Mouse (Mus musculus) embryonic stem cell, embryonic (primary cell): ENCODE measurements around the gene Npff.

Experiments used
- CTCF ChIA-PET, 4 experiments: fragments of 300-600 bp in 2 of 4; fragments of 350-600 bp in 2 of 4; sonication (Branson Sonifier 250); formaldehyde crosslinking; loops; one replicate each; lab custom pipeline; 2022; ENCODE audit warnings: inconsistent platforms in 2 of 4; lab: Charles Lee
- POLR2A ChIA-PET, 4 experiments: fragments of 300-600 bp in 2 of 4; fragments of 350-600 bp in 2 of 4; sonication (Branson Sonifier 250); formaldehyde crosslinking; loops; one replicate each; lab custom pipeline; 2022; ENCODE audit warnings: antibody characterized with exemption in 4 of 4, inconsistent platforms in 1 of 4; lab: Charles Lee

The Npff gene

GRCm38 (mm10) chr15:102515261-102515660, 9.5 kb downstream of the Npff start:
- ChIA-PET POLR2A (interaction anchor here in 2 of 4 experiments (0.9 to 21.1 kb wide), 7 partner anchors 6 to 274 kb away, joined by 3 to 296 read pairs (median 49); partner anchors contain the start of genes Gm10337 (in 2 of the 2), Map3k12 (in 1 of the 2), Npff (in 1 of the 2) and Pcbp2 (in 1 of the 2)), CTCF (no interaction called here)

DNA sequence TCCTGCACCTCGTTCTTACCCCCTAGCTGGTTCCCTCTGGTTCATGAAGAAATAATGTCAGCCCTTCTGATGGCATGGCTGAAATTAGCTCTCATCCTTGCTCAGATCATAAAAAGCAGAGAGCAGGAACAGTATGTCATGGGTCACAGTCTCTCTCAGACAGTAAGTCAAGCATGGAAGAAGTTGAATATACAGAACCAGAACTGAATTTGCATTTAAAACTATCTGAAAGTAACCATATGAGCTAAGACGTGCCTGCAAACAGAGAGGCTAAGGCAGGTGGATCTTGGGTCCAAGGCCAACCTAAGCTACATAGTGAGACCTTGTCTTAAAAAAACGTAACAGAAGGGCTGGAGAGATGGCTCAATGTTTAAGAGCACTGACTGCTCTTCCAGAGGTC, 11.7 kb downstream of the Npff start:
- CTCF ChIA-PET = interaction anchor here in 2 of 4 experiments (0.6 kb wide), 4 partner anchors 69 to 1744 kb away, joined by 3 to 12 read pairs (median 6); no protein-coding TSS in a partner anchor

GRCm38 (mm10) chr15:102512471-102512870, 12.3 kb downstream of the Npff start:
- POLR2A ChIA-PET = interaction anchor here in 3 of 4 experiments (0.8 to 21.1 kb wide), 16 partner anchors 8 to 162 kb away, joined by 3 to 296 read pairs (median 6); partner anchors contain the start of genes Sp1 (in 3 of the 3), Npff (in 2 of the 3), Pcbp2 (in 2 of the 3) and Aaas (in 1 of the 3)
- CTCF ChIA-PET = interaction anchor here in 2 of 4 experiments (0.6 to 1.3 kb wide), 4 partner anchors 54 to 1184 kb away, joined by 3 read pairs; partner anchors contain the start of gene Prr13 (in 1 of the 2)

More for the DNA sequence above, 11.7 kb downstream of the Npff start:
- POLR2A ChIA-PET = interaction anchor here in 3 of 4 experiments (0.6 to 21.1 kb wide), 15 partner anchors 9 to 759 kb away, joined by 3 to 296 read pairs (median 5); partner anchors contain the start of genes Aaas (in 1 of the 3), Map3k12 (in 1 of the 3), Npff (in 1 of the 3) and Pcbp2 (in 1 of the 3)

DNA sequence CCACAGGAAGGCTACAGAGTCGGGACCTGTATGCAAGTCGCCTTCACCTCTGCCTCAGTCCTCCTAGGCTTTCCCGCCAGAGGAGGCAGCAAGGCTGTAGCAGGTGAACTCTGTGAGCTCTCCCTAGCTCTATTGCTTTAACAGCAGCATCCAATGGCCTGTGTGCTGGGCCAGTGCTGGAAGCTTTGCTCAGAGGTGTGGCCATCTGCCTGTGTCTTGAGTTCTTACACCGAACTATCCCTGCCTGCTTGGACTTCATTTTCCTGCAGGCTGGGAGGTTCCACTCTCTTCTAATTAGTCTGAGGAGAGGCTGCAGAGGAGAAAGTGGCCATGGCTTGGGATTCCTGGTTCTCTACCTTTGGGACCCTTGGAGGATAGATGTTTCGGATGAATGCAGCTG, 12.7 kb downstream of the Npff start:
- CTCF ChIA-PET = interaction anchor here in 3 of 4 experiments (0.6 to 2.1 kb wide), 5 partner anchors 13 to 1183 kb away, joined by 3 to 7 read pairs (median 3); partner anchors contain the start of genes Npff (in 1 of the 3), Pcbp2 (in 1 of the 3) and Prr13 (in 1 of the 3)
- POLR2A ChIA-PET = interaction anchor here in 3 of 4 experiments (0.8 to 21.1 kb wide), 20 partner anchors 10 to 435 kb away, joined by 3 to 296 read pairs (median 8); partner anchors contain the start of genes Npff (in 2 of the 3), Pcbp2 (in 2 of the 3), Sp1 (in 2 of the 3) and Aaas (in 1 of the 3)

- ChIA-PET POLR2A (interaction anchor here in 3 of 4 experiments (0.5 to 21.1 kb wide), 30 partner anchors 10 to 1245 kb away, joined by 3 to 296 read pairs (median 6); partner anchors contain the start of genes Pcbp2 (in 2 of the 3), Sp1 (in 2 of the 3), Map3k12 (in 1 of the 3) and Npff (in 1 of the 3)), CTCF (interaction anchor here in 2 of 4 experiments (1.0 to 2.1 kb wide), 3 partner anchors 14 to 156 kb away, joined by 3 to 7 read pairs (median 3); partner anchors contain the start of genes Npff (in 1 of the 2) and Pcbp2 (in 1 of the 2))
Observed at GRCm38 (mm10) chr15:102511285-102511833, 13.4 kb downstream of the Npff start.

DNA sequence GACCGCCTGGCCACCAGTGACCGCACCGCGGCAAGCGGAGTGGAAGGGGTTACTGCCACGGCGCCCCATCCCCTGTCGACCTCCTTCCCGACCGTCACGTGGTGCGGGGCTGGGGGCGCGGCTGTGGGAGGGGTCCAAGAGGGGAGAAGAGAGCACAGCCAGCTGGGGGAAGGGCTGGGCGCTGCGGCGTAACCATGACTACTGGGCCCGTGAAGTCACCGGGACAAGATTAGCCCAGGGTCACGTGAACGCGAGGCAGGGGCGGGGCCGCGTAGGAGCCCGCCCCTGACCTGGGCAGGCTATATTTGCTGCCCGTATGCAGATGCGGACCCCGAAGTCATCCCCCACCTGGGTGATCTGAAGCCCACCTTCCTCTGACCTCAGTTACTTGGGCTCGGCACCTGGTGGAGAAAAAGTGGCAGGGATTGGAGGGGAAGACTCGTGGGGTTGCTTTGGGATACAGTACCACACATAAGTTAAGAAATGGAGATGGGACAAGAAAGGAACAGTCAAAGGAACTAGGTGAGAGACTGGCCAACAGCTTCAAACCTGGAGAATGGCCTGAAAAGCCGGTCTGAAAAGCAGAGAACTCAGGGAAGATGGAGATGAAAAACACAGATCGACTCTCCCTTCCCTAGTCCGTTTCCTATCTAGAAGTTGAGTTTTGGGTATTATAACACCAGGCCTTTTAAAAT, 14.0 kb downstream of the Npff start:
- ChIA-PET CTCF (interaction anchor here in 3 of 4 experiments (0.5 to 2.1 kb wide), 9 partner anchors 9 to 155 kb away, joined by 3 to 7 read pairs (median 4); partner anchors contain the start of genes Npff (in 1 of the 3) and Pcbp2 (in 1 of the 3)), POLR2A (interaction anchor here (0.6 to 21.1 kb wide), 54 partner anchors 7 to 1245 kb away, joined by 3 to 296 read pairs (median 6); partner anchors contain the start of genes Pcbp2 (in 3 of the 4), Sp1 (in 3 of the 4), Tarbp2 (in 3 of the 4) and Aaas (in 1 of the 4))

DNA sequence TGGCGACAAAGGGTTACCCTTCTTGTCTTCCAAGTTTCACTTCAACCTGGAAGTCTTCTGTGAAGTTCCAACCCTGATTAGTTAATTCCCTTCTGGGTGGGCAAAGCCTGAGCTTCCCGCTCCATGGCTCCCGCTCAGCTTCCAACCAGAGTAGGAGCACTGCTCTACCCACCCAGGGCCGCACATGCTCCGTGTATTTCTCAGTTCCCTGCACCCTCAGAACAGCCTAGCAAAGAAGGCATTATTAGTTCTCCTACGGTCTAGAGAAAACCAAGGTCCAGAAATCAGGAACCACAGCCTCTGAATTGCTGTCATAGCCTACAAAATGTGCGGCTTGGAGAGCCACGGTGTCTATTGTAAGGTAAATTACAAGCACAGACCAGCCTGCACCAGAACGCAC, 14.6 kb downstream of the Npff start:
- CTCF ChIA-PET = interaction anchor here in 3 of 4 experiments (0.5 to 2.1 kb wide), 6 partner anchors 9 to 131 kb away, joined by 3 to 7 read pairs (median 4); partner anchors contain the start of genes Npff (in 1 of the 3) and Pcbp2 (in 1 of the 3)
- POLR2A ChIA-PET = interaction anchor here (0.6 to 21.1 kb wide), 49 partner anchors 8 to 374 kb away, joined by 3 to 296 read pairs (median 6); partner anchors contain the start of genes Pcbp2 (in 3 of the 4), Sp1 (in 3 of the 4), Tarbp2 (in 3 of the 4) and Aaas (in 1 of the 4)

- ChIA-PET CTCF (interaction anchor here in 1 of 4 experiments (1.1 kb wide), 1 partner anchor 38 kb away, joined by 3 read pairs; the partner anchor contains the start of gene Pcbp2), POLR2A (interaction anchor here (0.6 to 21.1 kb wide), 30 partner anchors 7 to 284 kb away, joined by 3 to 296 read pairs (median 5); partner anchors contain the start of genes Tarbp2 (in 4 of the 4), Pcbp2 (in 2 of the 4), Sp1 (in 2 of the 4) and Atf7 (in 1 of the 4))
Observed at GRCm38 (mm10) chr15:102508336-102508735, 16.4 kb downstream of the Npff start.

- ChIA-PET CTCF (interaction anchor here in 1 of 4 experiments (1.1 kb wide), 1 partner anchor 37 kb away, joined by 3 read pairs; the partner anchor contains the start of gene Pcbp2), POLR2A (interaction anchor here (0.6 to 21.1 kb wide), 36 partner anchors 7 to 283 kb away, joined by 3 to 296 read pairs (median 4); partner anchors contain the start of genes Tarbp2 (in 4 of the 4), Pcbp2 (in 2 of the 4), Sp1 (in 2 of the 4) and Atf7 (in 1 of the 4))
Observed at GRCm38 (mm10) chr15:102507561-102507960, 17.2 kb downstream of the Npff start.

- CTCF ChIA-PET = interaction anchor here in 2 of 4 experiments (0.6 to 0.7 kb wide), 2 partner anchors 39 to 406 kb away, joined by 3 to 8 read pairs; no protein-coding TSS in a partner anchor
- POLR2A ChIA-PET = interaction anchor here (0.6 to 21.1 kb wide), 26 partner anchors 8 to 227 kb away, joined by 3 to 296 read pairs (median 4); partner anchors contain the start of genes Tarbp2 (in 3 of the 4), Map3k12 (in 1 of the 4), Npff (in 1 of the 4) and Pcbp2 (in 1 of the 4)
Observed at GRCm38 (mm10) chr15:102506864-102507263, 17.9 kb downstream of the Npff start.

DNA sequence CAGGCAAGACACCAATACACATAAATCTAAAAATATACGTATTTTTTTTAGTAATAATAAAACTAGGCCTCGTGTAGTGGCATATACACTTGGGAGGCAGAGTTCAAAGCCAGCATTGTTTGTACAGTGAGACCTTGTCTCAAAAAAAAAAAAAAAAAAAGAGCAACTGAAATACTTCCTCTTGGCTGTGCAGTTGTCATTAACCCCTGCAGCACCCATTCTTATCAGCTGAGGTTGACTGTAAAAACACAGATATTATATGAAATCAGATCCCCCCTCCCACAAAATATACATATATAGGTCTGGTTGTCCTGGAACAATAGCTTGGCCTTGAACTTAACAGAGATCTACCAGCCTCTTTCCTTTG, 18.3 kb downstream of the Npff start:
- POLR2A ChIA-PET = interaction anchor here in 3 of 4 experiments (0.6 to 21.1 kb wide), 16 partner anchors 12 to 227 kb away, joined by 3 to 518 read pairs (median 8); partner anchors contain the start of genes Tarbp2 (in 2 of the 3), Map3k12 (in 1 of the 3) and Npff (in 1 of the 3)
- CTCF ChIA-PET = interaction anchor here in 2 of 4 experiments (0.6 to 0.7 kb wide), 2 partner anchors 39 to 406 kb away, joined by 3 to 8 read pairs; no protein-coding TSS in a partner anchor

DNA sequence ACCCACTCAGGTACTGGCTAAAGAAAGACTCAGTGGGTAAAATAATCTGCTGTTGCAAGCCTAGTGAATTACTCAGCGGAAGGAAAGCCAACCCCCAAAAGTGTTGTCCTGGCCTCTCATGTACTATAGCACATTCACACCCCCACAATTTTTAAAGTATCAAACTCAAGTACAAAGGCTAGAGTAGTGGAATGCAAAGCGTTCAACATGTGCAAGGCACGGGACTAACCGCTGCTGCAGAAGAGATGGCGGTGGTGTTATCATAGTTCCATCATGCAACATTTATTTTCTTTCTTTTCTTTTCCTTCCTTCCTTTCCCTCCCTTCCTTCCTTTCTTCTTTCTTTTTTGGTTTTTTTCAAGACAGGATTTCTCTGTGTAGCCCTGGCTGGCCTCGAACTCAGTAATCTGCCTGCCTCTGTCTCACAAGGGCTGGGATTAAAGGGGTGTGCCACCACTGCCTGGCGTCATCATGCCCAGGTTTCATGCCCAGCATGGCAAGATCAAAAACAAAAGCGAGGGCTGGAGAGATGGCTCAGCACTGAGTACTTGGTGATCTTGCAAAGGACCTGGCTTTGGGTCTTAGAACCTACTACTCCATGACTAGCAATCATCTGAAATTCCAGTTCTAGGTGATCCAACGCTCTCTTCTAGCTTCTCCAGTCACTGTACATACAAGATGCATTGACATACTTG, 18.8 kb downstream of the Npff start:
- ChIA-PET CTCF (interaction anchor here in 1 of 4 experiments (1.0 kb wide), 1 partner anchor 124 kb away, joined by 3 read pairs; no protein-coding TSS in a partner anchor), POLR2A (interaction anchor here in 3 of 4 experiments (0.6 to 21.1 kb wide), 18 partner anchors 10 to 135 kb away, joined by 3 to 518 read pairs (median 6); partner anchors contain the start of genes Tarbp2 (in 3 of the 3), Map3k12 (in 2 of the 3) and Npff (in 1 of the 3))

DNA sequence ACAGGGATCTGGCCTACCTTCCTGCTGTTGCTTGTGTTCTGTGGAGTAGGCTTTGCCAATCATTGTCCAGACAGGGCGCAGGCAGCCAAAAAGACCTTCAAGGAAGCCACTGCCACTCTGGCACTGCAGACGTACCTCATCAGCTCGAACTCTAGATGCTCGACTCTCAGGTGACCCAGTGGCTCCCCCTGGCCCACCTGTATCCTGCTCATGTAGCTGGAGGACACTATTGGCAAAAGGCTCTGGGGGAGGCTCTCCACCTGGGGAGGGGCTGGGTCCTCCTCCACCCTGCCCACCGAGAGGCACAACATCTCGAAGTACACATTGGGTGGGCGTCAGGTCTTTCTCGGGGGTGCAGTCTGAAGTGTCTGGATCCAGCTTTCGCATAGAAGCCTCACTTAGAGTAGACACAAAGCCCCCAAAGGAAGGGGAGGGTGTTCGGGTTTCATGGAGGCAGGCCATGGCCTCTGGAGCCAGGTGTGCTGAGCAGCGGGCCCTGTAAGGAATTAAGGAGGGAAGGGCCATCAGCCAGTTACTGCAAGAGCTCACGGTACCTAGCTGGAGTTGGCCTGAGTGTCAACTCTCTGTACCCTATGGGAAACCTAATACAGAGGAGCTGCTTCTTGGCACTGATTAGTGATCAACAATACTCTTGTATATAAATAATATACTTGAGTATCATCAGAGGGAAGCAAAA, 19.5 kb downstream of the Npff start:
- POLR2A ChIA-PET = interaction anchor here in 3 of 4 experiments (0.5 to 21.1 kb wide), 20 partner anchors 9 to 719 kb away, joined by 3 to 518 read pairs (median 4); partner anchors contain the start of genes Tarbp2 (in 3 of the 3), Map3k12 (in 2 of the 3), Aaas (in 1 of the 3) and Npff (in 1 of the 3)
- CTCF ChIA-PET = interaction anchor here in 2 of 4 experiments (0.5 to 1.0 kb wide), 2 partner anchors 11 to 124 kb away, joined by 3 to 4 read pairs; no protein-coding TSS in a partner anchor

DNA sequence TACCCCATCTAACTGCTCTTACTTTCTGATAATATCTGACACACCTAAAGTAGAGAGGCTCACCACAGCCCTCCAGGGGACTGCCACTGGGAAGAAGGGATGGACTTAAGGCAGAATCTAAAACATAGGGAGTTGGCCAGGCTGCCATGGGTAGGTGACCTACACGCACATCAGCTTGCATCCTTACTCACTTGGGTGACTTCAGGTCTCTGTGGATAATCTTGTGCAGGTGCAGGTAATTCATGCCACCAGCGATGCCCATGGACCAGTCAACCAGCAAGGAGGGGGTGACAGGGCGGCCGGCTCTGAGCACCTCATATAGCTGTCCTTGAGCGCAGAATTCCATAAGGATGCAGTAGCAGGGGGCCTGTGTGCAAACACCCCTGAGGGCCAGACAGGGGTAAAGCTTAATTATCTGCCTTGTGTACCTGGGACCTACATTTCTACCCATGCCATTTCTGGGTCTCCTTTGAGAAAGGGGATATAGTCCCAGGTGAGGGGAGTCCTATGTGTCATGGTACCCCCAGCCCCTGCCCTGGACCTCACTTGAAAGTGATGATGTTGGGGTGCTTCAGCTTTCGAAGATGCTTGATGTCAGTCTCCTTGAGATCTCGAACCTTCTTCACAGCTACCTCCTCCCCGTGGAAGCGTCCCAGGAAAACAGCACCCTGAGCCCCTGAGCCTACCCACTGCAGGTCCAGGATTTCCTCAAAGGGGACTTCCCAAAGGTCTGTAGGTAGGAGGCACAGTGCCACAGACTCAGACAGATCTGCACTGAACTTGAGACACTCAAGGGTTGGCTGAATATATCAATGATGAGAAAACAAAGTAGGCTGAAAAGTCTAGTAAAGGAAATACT, 20.6 kb downstream of the Npff start:
- CTCF ChIA-PET = interaction anchor here in 1 of 4 experiments (0.5 kb wide), 1 partner anchor 22 kb away, joined by 3 read pairs; no protein-coding TSS in a partner anchor
- POLR2A ChIA-PET = interaction anchor here (0.6 to 21.1 kb wide), 18 partner anchors 8 to 199 kb away, joined by 3 to 518 read pairs (median 5); partner anchors contain the start of genes Tarbp2 (in 3 of the 4), Map3k12 (in 2 of the 4), Aaas (in 1 of the 4) and Npff (in 1 of the 4)
